Mouse (Mus musculus) testis, adult 2 months (tissue): ENCODE data around the gene Clic1. TPM values are rescaled to one million over a fixed set of nuclear protein-coding genes. Genes with fewer than 3 reads are reported as not detected.

Experiments
- H3K27ac ChIP-seq: fragments of 200-500 bp; 2 replicates; pipeline ENCODE4 v1.5.1; 2012; ENCODE audit warnings: low read depth, low read length; ENCODE audit not compliant: control insufficient read depth, insufficient read depth
- H3K27me3 ChIP-seq: fragments of 200-500 bp; 2 replicates; pipeline ENCODE4 v1.6.1; 2012; ENCODE audit warnings: mild to moderate bottlenecking, low read length, moderate library complexity; ENCODE audit not compliant: control insufficient read depth, insufficient read depth
- H3K36me3 ChIP-seq: fragments of 200-500 bp; 2 replicates; pipeline ENCODE4 v1.6.1; 2012; ENCODE audit warnings: mild to moderate bottlenecking, low read length; ENCODE audit not compliant: control insufficient read depth, insufficient read depth
- H3K4me1 ChIP-seq: fragments of 200-500 bp; 2 replicates; pipeline ENCODE4 v1.6.1; 2012; ENCODE audit warnings: low read length; ENCODE audit not compliant: control insufficient read depth, insufficient read depth
- H3K4me3 ChIP-seq: fragments of 200-500 bp; 2 replicates; pipeline ENCODE4 v1.5.1; 2012; ENCODE audit warnings: low read depth, mild to moderate bottlenecking, low read length, moderate library complexity, mixed read lengths; ENCODE audit not compliant: control insufficient read depth
- CTCF ChIP-seq: fragments of 200-500 bp; IDR thresholded peaks from 2 replicates; pipeline ENCODE4 v1.5.1; 2012; ENCODE audit warnings: low read depth, mild to moderate bottlenecking, inconsistent platforms, low read length, moderate library complexity; ENCODE audit not compliant: control insufficient read depth, insufficient read depth, insufficient replicate concordance
- POLR2A ChIP-seq: fragments of 200-500 bp; IDR thresholded peaks from 2 replicates; pipeline ENCODE4 v1.6.1; 2012; ENCODE audit warnings: low read depth, mild to moderate bottlenecking, inconsistent platforms, low read length, moderate library complexity; ENCODE audit not compliant: control insufficient read depth
- polyA plus RNA-seq: library from polyadenylated mRNA; depleted of rRNA; stranded (reverse); fragments of >200 nt; gene quantifications from 2 replicates; pipeline ENCODE4 v1.2.3, GENCODE M21; 2012

Gene Clic1
- polyA plus RNA-seq, 1 experiment = 24.1 TPM

DNA sequence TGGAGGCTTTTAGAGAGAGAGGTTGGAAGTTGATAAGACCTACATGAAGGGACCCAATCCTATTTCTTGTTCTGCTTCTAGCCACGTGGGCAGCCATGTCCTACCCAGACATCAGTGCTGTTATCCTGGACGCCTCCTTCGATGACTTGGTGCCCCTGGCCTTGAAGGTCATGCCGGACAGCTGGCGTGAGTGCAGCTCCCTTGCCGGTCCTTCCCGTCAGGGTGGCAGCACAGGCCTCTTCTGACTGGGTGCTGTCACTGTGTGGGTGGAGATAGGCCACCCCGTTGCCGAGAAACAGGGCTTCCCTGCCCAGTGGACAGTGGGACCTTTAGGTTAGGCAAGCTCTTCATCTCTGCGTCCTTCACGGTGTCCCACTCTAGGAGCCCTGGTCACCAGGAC, 51.4 kb downstream of the Clic1 start:
- Histone ChIP-seq H3K27me3 (no peaks in the 10 kb centered on the region), H3K36me3 (no peaks in the 10 kb centered on the region; the same call in none of the 2 replicates), H3K4me3 (no peak overlapping the region), H3K27ac (no peak overlapping the region), H3K4me1 (no peaks in the 10 kb centered on the region)
- TF ChIP-seq POLR2A (no peak), CTCF (no peak)

GRCm38 (mm10) chr17:35102299-35102698, 52.5 kb downstream of the Clic1 start:
- H3K4me3 ChIP-seq = no peak overlapping the region
- H3K27ac ChIP-seq = no peak overlapping the region
- H3K36me3 ChIP-seq = no peaks in the 10 kb centered on the region; the same call in 1 of the 2 replicates
- TF ChIP-seq POLR2A (no peak), CTCF (no peak)
- no peaks in the 10 kb centered on the region for H3K4me1 ChIP-seq
- no peaks in the 10 kb centered on the region for H3K27me3 ChIP-seq

DNA sequence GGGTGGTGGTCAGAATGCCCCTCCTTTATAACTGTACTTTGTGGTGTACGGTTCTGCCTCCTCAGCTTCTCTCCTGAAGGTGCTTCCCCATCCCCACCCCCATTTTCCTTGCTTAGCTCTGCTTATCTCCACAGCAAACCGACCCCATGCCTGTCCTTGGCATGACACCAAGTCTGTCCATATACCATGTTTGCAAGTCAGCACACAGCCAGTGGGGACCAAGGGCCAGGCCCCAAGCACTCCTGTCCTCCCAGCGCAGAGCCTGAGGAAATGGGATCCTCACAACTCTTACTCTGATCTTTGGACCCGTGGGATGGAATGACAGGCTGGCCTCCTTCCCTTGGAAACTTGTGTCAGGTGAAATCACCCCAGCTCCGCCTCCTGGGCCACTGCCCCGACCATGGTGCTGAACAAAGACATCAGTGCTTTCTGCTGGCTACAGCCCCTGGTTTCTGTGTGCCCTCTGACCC, 53.5 kb downstream of the Clic1 start:
- no peaks in the 10 kb centered on the region for H3K27me3 ChIP-seq
- no peaks in the 10 kb centered on the region for H3K4me1 ChIP-seq
- no peaks in the 10 kb centered on the region; the same call in 1 of the 2 replicates for H3K36me3 ChIP-seq
- H3K27ac ChIP-seq = no peak overlapping the region
- H3K4me3 ChIP-seq = no peak overlapping the region
- TF ChIP-seq POLR2A = no peak
- TF ChIP-seq CTCF = no peak

DNA sequence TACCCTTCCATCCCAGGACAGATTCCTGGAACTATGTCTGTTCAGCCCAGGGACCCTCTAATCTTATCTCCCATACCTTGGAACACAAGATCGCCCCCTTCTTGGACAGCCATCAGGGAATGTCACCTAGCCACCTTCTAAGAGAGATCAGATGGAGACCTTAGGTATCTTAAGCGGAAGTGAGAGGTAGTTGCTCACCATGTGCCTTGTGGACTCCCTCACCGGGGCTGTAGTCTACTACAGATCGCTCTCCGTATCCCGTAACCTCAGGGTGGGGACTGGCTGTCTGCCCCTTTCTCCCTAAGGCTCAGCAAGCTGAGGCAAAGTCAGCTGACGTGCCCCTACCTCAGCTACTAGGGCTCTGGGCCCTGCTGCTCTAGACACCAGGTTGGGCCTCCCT, 54.3 kb downstream of the Clic1 start:
- H3K4me1 ChIP-seq = peaks cover 2% of the 10 kb centered on the region
- H3K36me3 ChIP-seq = no peaks in the 10 kb centered on the region; the same call in 1 of the 2 replicates
- no peaks in the 10 kb centered on the region for H3K27me3 ChIP-seq
- no peak overlapping the region for H3K4me3 ChIP-seq
- H3K27ac ChIP-seq = no peak overlapping the region
- TF ChIP-seq POLR2A (no peak), CTCF (no peak)

DNA sequence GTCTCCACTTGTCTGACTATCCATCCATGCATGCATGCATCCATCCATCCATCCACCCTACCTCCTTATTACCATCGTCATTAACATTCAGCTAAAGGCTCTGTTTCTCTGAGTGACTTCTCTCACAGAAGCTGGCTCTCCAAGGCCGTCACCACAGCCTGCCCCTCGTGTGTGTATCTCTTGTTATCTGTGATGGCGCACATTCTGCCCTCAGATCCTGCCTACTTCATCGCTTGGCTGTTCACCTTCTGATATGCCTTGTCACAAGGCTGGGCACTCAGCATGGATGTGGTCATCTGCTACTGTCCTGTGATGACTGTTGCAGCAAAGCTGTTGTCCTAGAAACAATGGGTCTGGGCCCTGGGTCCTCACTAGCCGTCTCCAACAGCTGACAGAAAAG, 55.0 kb downstream of the Clic1 start:
- Histone ChIP-seq H3K27ac (no peak overlapping the region), H3K4me3 (no peak overlapping the region), H3K4me1 (peaks cover 2% of the 10 kb centered on the region), H3K36me3 (no peaks in the 10 kb centered on the region; the same call in 1 of the 2 replicates), H3K27me3 (no peaks in the 10 kb centered on the region)
- TF ChIP-seq POLR2A (no peak), CTCF (no peak)

GRCm38 (mm10) chr17:35105740-35106389, 56.1 kb downstream of the Clic1 start:
- H3K27ac ChIP-seq = no peak overlapping the region
- no peak overlapping the region for H3K4me3 ChIP-seq
- H3K27me3 ChIP-seq = no peaks in the 10 kb centered on the region
- H3K4me1 ChIP-seq = peaks cover 5% of the 10 kb centered on the region
- H3K36me3 ChIP-seq = no peaks in the 10 kb centered on the region; the same call in 1 of the 2 replicates
- peak; percentile 35; the same call in 1 of the 2 replicates for TF ChIP-seq CTCF
- no peak for TF ChIP-seq POLR2A

DNA sequence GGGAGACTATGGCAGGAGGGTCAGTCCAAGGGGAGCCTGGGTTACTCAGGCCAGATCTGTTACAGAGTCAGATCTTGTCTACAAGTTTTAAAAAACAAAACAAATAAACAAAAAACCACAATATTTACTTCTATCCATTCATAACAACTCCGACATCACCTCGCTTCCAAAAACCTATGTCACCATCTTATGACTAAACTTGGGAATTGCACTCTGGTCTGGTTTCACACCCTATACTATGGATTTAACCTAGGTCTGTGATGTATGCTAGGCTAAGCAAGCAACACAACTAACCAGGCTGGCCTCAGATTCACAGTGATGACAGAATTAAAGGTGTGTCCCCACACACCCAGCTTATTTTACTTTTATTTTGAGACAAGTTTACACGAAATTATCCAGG, 56.8 kb downstream of the Clic1 start:
- H3K4me3 ChIP-seq = no peak overlapping the region
- no peak overlapping the region for H3K27ac ChIP-seq
- no peak for TF ChIP-seq CTCF
- no peak for TF ChIP-seq POLR2A

More for the DNA sequence above, 56.8 kb downstream of the Clic1 start:
- no peaks in the 10 kb centered on the region for H3K27me3 ChIP-seq
- H3K4me1 ChIP-seq = peaks cover 5% of the 10 kb centered on the region
- no peaks in the 10 kb centered on the region; the same call in 1 of the 2 replicates for H3K36me3 ChIP-seq
